Mouse (Mus musculus) brain, embryonic 14.5 days (tissue): ENCODE results near the gene Cyp1b1. TPM values are rescaled to one million over a fixed set of nuclear protein-coding genes. Genes with fewer than 3 reads are reported as not detected.

Experiments used
- DNase-seq: peaks from one replicate; pipeline ENCODE4 v3.0.0-alpha.2; 2011; ENCODE audit warnings: low read depth
- CTCF ChIP-seq: fragments of 200-500 bp; IDR thresholded peaks from 2 replicates; pipeline ENCODE4 v1.5.1; 2012; ENCODE audit warnings: inconsistent platforms, mild to moderate bottlenecking, moderate library complexity, borderline replicate concordance; ENCODE audit not compliant: insufficient read depth, insufficient read length; ENCODE audit errors: extremely low read depth
- POLR2A ChIP-seq: fragments of 200-500 bp; IDR thresholded peaks from 2 replicates; pipeline ENCODE4 v1.6.1; 2012; ENCODE audit warnings: mild to moderate bottlenecking, inconsistent platforms, borderline replicate concordance; ENCODE audit not compliant: poor library complexity, insufficient read depth, insufficient read length, severe bottlenecking; ENCODE audit errors: extremely low read depth
- polyA plus RNA-seq: library from polyadenylated mRNA; depleted of rRNA; stranded (reverse); fragments of >200 nt; gene quantifications from 2 replicates; pipeline ENCODE4 v1.2.3, GENCODE M21; 2012

Cyp1b1 gene
- polyA plus RNA-seq, 1 experiment: 9.9 TPM

GRCm38 (mm10) chr17:79733039-79733438, 18.2 kb upstream of the Cyp1b1 start:
- TF ChIP-seq CTCF: no peak
- no peak for TF ChIP-seq POLR2A
- no peak for DNase-seq

GRCm38 (mm10) chr17:79730988-79731387, 16.1 kb upstream of the Cyp1b1 start:
- TF ChIP-seq POLR2A (no peak), CTCF (no peak)
- no peak for DNase-seq

- TF ChIP-seq CTCF (no peak), POLR2A (no peak)
- no peak for DNase-seq
Observed at GRCm38 (mm10) chr17:79728585-79729503, 14.0 kb upstream of the Cyp1b1 start.

GRCm38 (mm10) chr17:79728053-79728584, 13.3 kb upstream of the Cyp1b1 start:
- DNase-seq: no peak
- TF ChIP-seq CTCF (no peak), POLR2A (no peak)

- no peak for DNase-seq
- TF ChIP-seq POLR2A (no peak), CTCF (no peak)
Observed at GRCm38 (mm10) chr17:79726613-79727012, 11.8 kb upstream of the Cyp1b1 start.

GRCm38 (mm10) chr17:79720681-79721080, 5.8 kb upstream of the Cyp1b1 start:
- no peak for DNase-seq
- no peak for TF ChIP-seq POLR2A
- no peak for TF ChIP-seq CTCF

- peak; percentile 92 for TF ChIP-seq CTCF
- no peak for TF ChIP-seq POLR2A
- peak; percentile 94 for DNase-seq
Observed at GRCm38 (mm10) chr17:79715649-79716143, 835 bp upstream of the Cyp1b1 start.

- TF ChIP-seq POLR2A: no peak
- no peak for TF ChIP-seq CTCF
- no peak for DNase-seq
Observed at GRCm38 (mm10) chr17:79714368-79714895, 429 bp downstream of the Cyp1b1 start.

GRCm38 (mm10) chr17:79713643-79714367, 1.1 kb downstream of the Cyp1b1 start:
- TF ChIP-seq POLR2A (no peak), CTCF (no peak)
- DNase-seq: peak; percentile 68

- no peak for TF ChIP-seq CTCF
- no peak for TF ChIP-seq POLR2A
- DNase-seq: no peak
Observed at GRCm38 (mm10) chr17:79713276-79713642, 1.6 kb downstream of the Cyp1b1 start.

- peak; percentile 58 for DNase-seq
- TF ChIP-seq CTCF (no peak), POLR2A (no peak)
Observed at GRCm38 (mm10) chr17:79712536-79712935, 2.3 kb downstream of the Cyp1b1 start.
